Mouse (Mus musculus): ENCODE results near the gene Wdr59. TPM values are rescaled to one million over a fixed set of nuclear protein-coding genes. Genes with fewer than 3 reads are reported as not detected.
"Not testable (repeated sequence)": the region's sequence is repeated elsewhere in the genome, so short reads cannot be mapped to it uniquely, and the experiment has no call there.

The Wdr59 gene
- polyA plus RNA-seq, 1 experiment from 2014 or later: 6.7 TPM

DNA sequence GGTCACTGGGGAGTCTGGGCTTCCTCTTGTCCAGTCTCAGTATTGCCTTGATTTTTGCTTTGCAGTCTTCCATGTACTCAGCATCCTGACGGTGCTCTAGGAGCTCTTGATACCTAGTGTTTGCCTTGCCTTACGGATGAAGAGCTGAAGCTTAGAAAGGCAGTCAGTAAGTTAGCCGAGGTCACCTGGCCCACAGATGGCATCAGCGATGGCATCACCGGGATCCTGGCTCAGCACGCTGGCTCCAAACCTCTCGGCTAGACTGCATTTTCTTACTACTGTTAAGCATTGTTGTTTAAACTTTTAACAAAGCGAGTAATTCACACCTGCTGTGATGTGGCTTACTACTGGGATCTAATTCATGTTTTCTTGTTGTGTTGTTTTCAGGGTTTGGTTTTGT is 8.4 kb downstream of the Wdr59 start:
- no peak for ATAC-seq
- no peaks in the 10 kb centered on the region for H3K27me3 ChIP-seq
- no peak overlapping the region for H3K4me2 ChIP-seq (replicated peaks)
- H3K9ac ChIP-seq (replicated peaks): no peak overlapping the region
- no peaks in the 10 kb centered on the region for H3K36me3 ChIP-seq
- H3K27ac ChIP-seq: no peak overlapping the region
- WGBS: 78% methylated on average over 8 of the region's 8 CpGs
- no peak overlapping the region for H3K4me3 ChIP-seq (replicated peaks)
- H3K4me1 ChIP-seq (replicated peaks): peaks cover 9% of the 10 kb centered on the region
- H3K9me3 ChIP-seq: no peaks in the 10 kb centered on the region

DNA sequence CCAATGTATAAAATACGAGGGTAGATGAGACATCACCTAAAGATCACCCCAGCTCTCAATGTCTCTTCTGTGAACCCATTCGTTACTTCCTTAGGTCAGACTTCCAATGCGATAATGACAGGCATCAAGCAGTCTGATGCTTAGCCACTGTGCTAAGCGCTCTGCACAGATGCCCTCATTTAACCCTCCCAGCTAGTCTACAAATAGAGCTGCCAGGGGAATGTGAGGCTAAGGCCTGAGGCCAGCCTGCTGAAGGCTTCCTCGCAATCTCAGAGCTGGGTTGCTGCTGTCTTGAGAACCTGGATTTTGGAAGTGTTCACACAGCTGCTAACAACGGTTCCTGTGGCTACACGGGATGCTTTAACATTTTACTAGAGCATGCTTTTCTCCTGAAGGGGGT is 9.0 kb downstream of the Wdr59 start:
- Histone ChIP-seq H3K9ac (replicated peaks) (no peak overlapping the region), H3K9me3 (no peaks in the 10 kb centered on the region), H3K4me2 (replicated peaks) (no peak overlapping the region), H3K27ac (no peak overlapping the region), H3K27me3 (no peaks in the 10 kb centered on the region), H3K4me1 (replicated peaks) (peaks cover 9% of the 10 kb centered on the region), H3K36me3 (no peaks in the 10 kb centered on the region), H3K4me3 (replicated peaks) (no peak overlapping the region)
- WGBS: 73% methylated on average over 7 of the region's 7 CpGs
- no peak for ATAC-seq

DNA sequence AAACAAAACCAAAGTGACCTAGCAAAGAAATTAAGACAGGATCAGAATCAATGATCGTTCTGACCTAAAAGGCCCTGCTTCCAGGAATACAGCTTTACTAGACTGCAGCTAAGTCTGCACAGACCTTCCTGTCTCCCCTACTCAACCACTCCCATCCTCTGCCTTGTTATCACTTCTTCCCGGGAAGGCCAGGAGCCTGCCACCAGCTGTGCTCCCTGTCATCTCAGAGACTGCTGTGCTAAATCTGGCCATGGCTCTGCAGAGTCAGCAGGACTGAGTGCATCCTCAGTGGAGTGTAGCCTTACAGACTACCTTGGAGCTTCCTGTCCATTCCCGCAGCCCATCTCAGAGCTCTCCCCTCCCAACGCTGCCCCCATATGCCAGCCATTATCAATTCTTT is 11.5 kb downstream of the Wdr59 start:
- Histone ChIP-seq H3K27me3 (no peaks in the 10 kb centered on the region), H3K4me2 (replicated peaks) (no peak overlapping the region), H3K4me1 (replicated peaks) (peaks cover 9% of the 10 kb centered on the region), H3K27ac (no peak overlapping the region), H3K9ac (replicated peaks) (no peak overlapping the region), H3K36me3 (no peaks in the 10 kb centered on the region), H3K9me3 (no peaks in the 10 kb centered on the region), H3K4me3 (replicated peaks) (no peak overlapping the region)
- ATAC-seq: no peak
- 76% methylated on average over 4 of the region's 4 CpGs for WGBS

DNA sequence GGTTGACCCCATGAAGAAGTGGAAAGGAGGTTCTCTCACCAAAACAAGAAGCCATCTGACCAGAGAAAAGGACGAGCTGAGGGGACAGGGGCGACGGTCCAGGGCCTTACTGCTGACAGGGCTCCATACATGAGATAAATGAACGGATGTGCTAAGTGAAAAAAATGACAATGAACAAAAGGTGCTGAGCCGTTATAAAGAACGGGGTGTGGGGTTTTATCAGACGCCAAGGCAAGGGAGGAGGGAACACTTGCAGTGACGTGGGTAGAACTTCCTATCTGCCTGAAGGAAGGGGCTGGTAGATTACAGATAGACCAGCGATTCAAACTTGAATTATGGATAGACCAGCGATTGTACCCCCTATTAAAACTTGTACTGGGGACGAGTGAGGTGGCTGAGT is 12.6 kb downstream of the Wdr59 start:
- Histone ChIP-seq H3K27ac (no peak overlapping the region), H3K4me2 (replicated peaks) (no peak overlapping the region), H3K4me3 (replicated peaks) (no peak overlapping the region), H3K36me3 (peaks cover 1% of the 10 kb centered on the region), H3K9ac (replicated peaks) (no peak overlapping the region), H3K9me3 (no peaks in the 10 kb centered on the region), H3K4me1 (replicated peaks) (peaks cover 9% of the 10 kb centered on the region), H3K27me3 (no peaks in the 10 kb centered on the region)
- whole genome bisulfite sequencing: 90% methylated on average over 11 of the region's 11 CpGs
- no peak for ATAC-seq

DNA sequence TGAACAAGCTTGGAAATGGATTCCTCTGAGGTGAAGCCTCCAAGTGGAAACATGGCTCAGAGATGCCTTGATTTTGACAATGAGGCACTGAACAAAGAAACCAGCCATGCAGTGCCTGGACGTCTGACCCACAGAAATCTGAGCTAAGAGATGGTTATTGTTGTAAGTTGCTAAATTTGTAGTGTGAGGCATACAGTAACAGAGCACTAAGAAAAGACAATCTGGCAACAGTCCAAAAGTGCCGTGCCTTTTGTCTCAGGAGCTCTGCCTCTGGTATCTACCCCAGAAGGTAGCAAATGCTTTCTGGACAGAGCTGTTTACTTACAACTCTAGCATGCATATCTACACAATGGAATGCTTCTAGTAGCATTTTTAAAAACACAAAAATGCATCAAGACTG is 13.3 kb downstream of the Wdr59 start:
- WGBS: 34% methylated on average over 2 of the region's 2 CpGs
- Histone ChIP-seq H3K27me3 (no peaks in the 10 kb centered on the region), H3K9me3 (no peaks in the 10 kb centered on the region), H3K4me3 (replicated peaks) (no peak overlapping the region), H3K36me3 (peaks cover 8% of the 10 kb centered on the region), H3K4me2 (replicated peaks) (no peak overlapping the region), H3K4me1 (replicated peaks) (peaks cover 9% of the 10 kb centered on the region), H3K27ac (no peak overlapping the region), H3K9ac (replicated peaks) (no peak overlapping the region)
- ATAC-seq: no peak

DNA sequence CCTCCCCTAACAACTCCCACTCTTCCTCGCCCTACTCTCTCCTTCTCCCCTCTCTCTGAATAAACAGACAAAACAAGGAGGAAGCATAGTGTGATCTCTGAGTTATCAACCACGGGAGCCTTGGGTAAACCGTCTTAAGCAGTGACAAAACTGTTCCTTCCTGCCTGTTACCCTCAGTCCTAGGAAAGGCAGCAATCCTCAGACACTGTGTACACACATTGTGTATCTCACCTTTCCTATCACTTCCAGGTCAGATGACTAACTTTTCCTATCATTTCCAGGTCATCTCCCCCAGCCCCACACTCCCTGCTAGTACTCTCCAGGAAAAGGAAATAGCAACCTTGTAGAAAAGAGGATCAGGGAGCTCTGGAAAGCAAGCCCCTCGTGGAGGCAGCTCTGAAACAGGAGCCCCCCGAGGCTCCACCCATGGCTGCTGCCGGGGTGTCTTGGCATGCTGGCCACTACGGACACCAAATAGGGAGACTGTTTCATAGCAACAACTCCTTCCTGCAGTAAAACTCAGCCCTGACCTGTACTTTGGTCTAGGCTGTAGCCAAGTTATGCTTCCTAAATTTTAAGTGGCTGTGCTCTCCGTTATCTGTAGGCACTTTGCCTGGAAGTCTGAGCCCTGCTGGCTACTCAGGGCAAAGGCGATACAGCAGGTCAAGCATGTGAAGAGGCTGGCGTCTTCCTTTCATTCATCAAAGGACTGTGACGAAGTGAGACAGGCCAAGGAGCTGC is 20.0 kb downstream of the Wdr59 start:
- no peak overlapping the region for H3K4me2 ChIP-seq (replicated peaks)
- peaks cover 44% of the 10 kb centered on the region for H3K36me3 ChIP-seq
- ATAC-seq: no peak
- no peaks in the 10 kb centered on the region for H3K4me1 ChIP-seq (replicated peaks)
- H3K4me3 ChIP-seq (replicated peaks): no peak overlapping the region
- H3K9ac ChIP-seq (replicated peaks): no peak overlapping the region
- 73% methylated on average over 11 of the region's 11 CpGs for WGBS
- H3K27me3 ChIP-seq: no peaks in the 10 kb centered on the region
- H3K9me3 ChIP-seq: no peaks in the 10 kb centered on the region
- no peak overlapping the region for H3K27ac ChIP-seq

DNA sequence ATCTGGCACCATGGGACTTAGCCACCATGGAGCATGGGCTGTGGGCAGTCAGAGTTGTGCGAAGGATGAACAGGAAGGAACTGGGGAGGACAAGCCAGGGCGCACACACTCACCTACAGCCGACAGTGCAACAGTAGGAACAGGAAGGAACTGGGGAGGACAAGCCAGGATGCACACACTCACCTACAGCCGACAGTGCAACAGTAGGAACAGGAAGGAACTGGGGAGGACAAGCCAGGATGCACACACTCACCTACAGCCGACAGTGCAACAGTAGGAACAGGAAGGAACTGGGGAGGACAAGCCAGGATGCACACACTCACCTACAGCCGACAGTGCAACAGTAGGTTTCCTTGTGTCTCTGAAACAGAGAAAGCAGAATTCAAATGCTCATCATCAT is 23.6 kb downstream of the Wdr59 start:
- 93% methylated on average over 6 of the region's 6 CpGs for WGBS
- H3K36me3 ChIP-seq: peaks cover 59% of the 10 kb centered on the region
- H3K4me3 ChIP-seq (replicated peaks); H3K27ac ChIP-seq; H3K4me2 ChIP-seq (replicated peaks); H3K9me3 ChIP-seq; H3K4me1 ChIP-seq (replicated peaks); ATAC-seq; H3K27me3 ChIP-seq; H3K9ac ChIP-seq (replicated peaks): not testable (repeated sequence)

DNA sequence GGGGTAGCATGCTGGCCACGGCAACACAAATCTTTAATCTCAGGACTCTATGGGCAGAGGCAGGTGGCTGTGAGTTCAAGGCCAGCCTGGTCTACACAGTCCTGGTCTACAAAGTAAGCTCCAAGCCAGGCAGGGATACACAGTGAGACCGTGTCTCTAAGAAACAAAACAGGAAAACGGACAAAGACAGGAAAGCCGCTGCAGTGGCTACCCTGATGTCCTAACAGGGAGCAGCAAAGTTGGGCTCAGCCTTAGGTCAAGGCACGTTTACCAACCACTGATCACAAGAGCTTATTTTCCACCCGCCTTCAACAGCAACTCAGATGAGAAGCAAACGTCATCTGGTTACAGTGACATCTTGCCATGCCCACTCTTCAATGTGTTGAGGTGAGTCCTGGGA is 25.6 kb downstream of the Wdr59 start:
- no peaks in the 10 kb centered on the region for H3K4me1 ChIP-seq (replicated peaks)
- H3K4me2 ChIP-seq (replicated peaks): no peak overlapping the region
- H3K9ac ChIP-seq (replicated peaks): no peak overlapping the region
- H3K27me3 ChIP-seq: no peaks in the 10 kb centered on the region
- H3K4me3 ChIP-seq (replicated peaks): no peak overlapping the region
- no peak for ATAC-seq
- no peak overlapping the region for H3K27ac ChIP-seq
- H3K9me3 ChIP-seq: no peaks in the 10 kb centered on the region
- WGBS: 86% methylated on average over 7 of the region's 7 CpGs
- peaks cover 55% of the 10 kb centered on the region for H3K36me3 ChIP-seq

DNA sequence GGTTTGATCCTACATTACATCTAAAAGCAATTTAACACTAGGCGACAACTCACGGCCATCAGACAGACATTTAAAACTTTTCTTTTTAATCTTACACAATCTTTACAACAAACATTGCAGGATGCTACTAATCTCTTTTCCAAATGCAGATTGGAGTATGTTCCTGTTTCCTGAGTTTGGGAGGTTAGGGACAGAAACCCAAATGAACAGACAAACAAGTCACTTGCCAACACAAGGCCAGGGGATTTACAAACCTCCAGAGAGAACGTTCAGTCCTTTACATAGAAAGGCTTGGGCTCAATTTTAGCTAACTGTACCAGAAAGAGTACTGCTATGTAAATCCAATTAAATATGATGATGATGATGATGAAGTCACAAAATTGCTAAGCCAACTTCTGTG is 28.7 kb downstream of the Wdr59 start:
- ATAC-seq: no peak
- Histone ChIP-seq H3K4me1 (replicated peaks) (no peaks in the 10 kb centered on the region), H3K9me3 (no peaks in the 10 kb centered on the region), H3K9ac (replicated peaks) (no peak overlapping the region), H3K27ac (no peak overlapping the region), H3K4me2 (replicated peaks) (no peak overlapping the region), H3K27me3 (no peaks in the 10 kb centered on the region), H3K36me3 (peaks cover 36% of the 10 kb centered on the region), H3K4me3 (replicated peaks) (no peak overlapping the region)
- WGBS: 93% methylated on average over 3 of the region's 3 CpGs

DNA sequence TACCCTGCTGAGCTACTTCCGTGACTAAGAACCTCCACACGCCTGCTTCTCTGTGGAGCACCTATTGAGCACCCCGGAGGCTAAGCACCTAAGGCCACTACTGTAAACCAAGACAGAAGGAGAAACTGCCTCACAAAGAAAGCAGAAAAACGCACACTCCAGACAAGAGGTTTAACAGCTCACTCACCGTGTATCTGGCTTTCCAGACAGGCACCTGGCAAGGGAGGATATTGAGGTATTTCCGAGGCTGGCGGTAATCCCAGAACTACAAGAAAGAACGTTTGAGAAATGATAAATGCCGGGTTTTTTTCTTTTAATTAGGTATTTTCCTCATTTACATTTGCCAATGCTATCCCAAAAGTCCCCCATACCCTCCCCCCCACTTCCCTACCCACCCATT is 29.4 kb downstream of the Wdr59 start:
- H3K4me2 ChIP-seq (replicated peaks): no peak overlapping the region
- H3K27me3 ChIP-seq: no peaks in the 10 kb centered on the region
- H3K36me3 ChIP-seq: peaks cover 33% of the 10 kb centered on the region
- no peak overlapping the region for H3K9ac ChIP-seq (replicated peaks)
- ATAC-seq: no peak
- H3K4me1 ChIP-seq (replicated peaks): no peaks in the 10 kb centered on the region
- no peaks in the 10 kb centered on the region for H3K9me3 ChIP-seq
- 90% methylated on average over 9 of the region's 9 CpGs for WGBS
- H3K4me3 ChIP-seq (replicated peaks): no peak overlapping the region
- H3K27ac ChIP-seq: no peak overlapping the region

DNA sequence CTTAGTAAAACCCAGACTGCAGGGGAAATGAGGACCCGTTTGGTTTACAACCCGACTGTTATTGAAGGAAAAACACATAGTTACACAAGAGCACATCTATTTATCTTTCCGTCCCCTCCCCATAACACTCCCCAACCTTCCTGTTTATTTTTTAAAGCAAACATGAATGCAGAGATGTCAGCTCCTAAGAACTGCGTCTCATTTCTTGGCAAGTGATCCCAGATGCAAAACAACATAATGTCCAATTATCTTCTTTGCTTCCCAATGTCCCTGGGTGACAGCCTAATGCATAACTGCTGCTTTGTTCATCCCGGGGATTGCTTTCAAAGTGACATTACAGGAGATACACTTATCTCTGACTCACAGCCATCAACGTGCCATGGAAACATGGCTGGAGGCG is 30.7 kb downstream of the Wdr59 start:
- 80% methylated on average over 7 of the region's 7 CpGs for WGBS
- Histone ChIP-seq H3K9me3 (no peaks in the 10 kb centered on the region), H3K4me2 (replicated peaks) (no peak overlapping the region), H3K27ac (peak overlapping the region; percentile 37; the same call in 1 of the 2 replicates), H3K9ac (replicated peaks) (no peak overlapping the region), H3K36me3 (peaks cover 30% of the 10 kb centered on the region), H3K4me1 (replicated peaks) (no peaks in the 10 kb centered on the region), H3K27me3 (no peaks in the 10 kb centered on the region), H3K4me3 (replicated peaks) (no peak overlapping the region)
- no peak for ATAC-seq

DNA sequence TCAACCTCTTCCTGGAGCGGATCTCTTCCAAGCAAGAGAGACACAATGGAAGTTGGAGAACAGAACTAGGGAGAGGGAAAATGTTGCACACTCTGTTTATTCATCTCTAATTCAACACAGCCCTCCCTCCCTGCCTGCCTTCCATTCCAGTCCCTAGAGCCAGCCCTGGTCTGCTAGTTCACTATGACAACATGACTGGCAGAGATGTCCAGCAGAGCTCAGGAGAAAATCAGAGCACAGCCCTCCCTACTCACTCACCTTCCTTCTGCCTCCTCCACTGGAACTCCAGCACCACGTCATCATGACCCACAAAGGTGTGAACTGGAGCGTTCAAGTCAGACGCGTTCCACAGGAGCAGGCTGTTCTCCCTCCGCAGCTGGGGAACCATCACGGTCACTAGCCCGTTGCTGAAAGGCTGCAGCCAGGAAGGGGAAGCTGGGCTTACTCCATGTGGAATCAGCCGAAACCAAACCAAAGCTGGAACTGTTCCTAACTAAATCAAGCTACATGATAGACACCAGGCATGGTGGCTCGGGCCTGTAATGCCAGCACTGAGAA is 31.8 kb downstream of the Wdr59 start:
- WGBS: 83% methylated on average over 10 of the region's 10 CpGs
- no peaks in the 10 kb centered on the region for H3K27me3 ChIP-seq
- no peak for ATAC-seq
- H3K9ac ChIP-seq (replicated peaks): no peak overlapping the region
- no peaks in the 10 kb centered on the region for H3K9me3 ChIP-seq
- no peak overlapping the region for H3K4me3 ChIP-seq (replicated peaks)
- no peak overlapping the region for H3K4me2 ChIP-seq (replicated peaks)
- no peaks in the 10 kb centered on the region for H3K4me1 ChIP-seq (replicated peaks)
- H3K36me3 ChIP-seq: peaks cover 29% of the 10 kb centered on the region
- peak overlapping the region; percentile 19; the same call in 1 of the 2 replicates for H3K27ac ChIP-seq

DNA sequence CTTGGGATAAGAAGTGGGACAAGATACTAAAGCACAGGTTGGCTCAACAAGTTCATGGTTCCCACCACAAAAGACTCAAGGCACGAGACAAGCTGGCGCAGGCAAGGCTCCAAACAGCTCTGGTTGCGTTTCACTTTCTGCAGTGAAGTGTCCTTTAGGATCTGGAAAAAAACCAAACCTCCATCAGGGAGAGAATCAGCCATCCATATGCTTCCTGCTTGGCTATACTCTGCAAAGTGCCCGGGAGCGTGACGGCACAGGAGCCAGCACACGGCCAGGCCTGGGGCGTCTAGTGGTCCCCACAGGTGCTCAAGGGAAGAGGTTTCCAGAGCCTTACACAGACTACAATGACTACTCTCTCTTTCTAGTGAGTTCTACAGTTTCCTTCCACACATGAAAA is 41.2 kb downstream of the Wdr59 start:
- no peak for ATAC-seq
- Histone ChIP-seq H3K4me1 (replicated peaks) (no peaks in the 10 kb centered on the region), H3K9ac (replicated peaks) (no peak overlapping the region), H3K27ac (no peak overlapping the region), H3K4me2 (replicated peaks) (no peak overlapping the region), H3K4me3 (replicated peaks) (no peak overlapping the region), H3K9me3 (no peaks in the 10 kb centered on the region), H3K27me3 (no peaks in the 10 kb centered on the region), H3K36me3 (peaks cover 68% of the 10 kb centered on the region)
- WGBS: 96% methylated on average over 8 of the region's 8 CpGs
